Mouse (Mus musculus) embryo, embryonic 11 days (tissue): ENCODE results near the gene Ulk1.
"Not testable (repeated sequence)": the region's sequence is repeated elsewhere in the genome, so short reads cannot be mapped to it uniquely, and the experiment has no call there.

Experiments
- DNase-seq: peaks from one replicate; pipeline ENCODE4 v3.0.0-alpha.2; 2015

The Ulk1 gene

GRCm38 (mm10) chr5:110809667-110810325, at the start of gene Ulk1:
Gene Ulk1 (minus strand): TSS chr5:110810097.
- peak; percentile 100 for DNase-seq

GRCm38 (mm10) chr5:110859013-110859650, 49.2 kb upstream of the Ulk1 start:
- DNase-seq = peak; percentile 54

- peak; percentile 39 for DNase-seq
These were observed 47.2 kb upstream of the Ulk1 start for GRCm38 (mm10) chr5:110857091-110857490.

- no peak for DNase-seq
These were observed 43.1 kb upstream of the Ulk1 start for GRCm38 (mm10) chr5:110852990-110853389.

- no peak for DNase-seq
These were observed 31.4 kb upstream of the Ulk1 start for GRCm38 (mm10) chr5:110841046-110841862.

GRCm38 (mm10) chr5:110840465-110840864, 30.6 kb upstream of the Ulk1 start:
- DNase-seq = peak; percentile 43

- DNase-seq = peak; percentile 98
These were observed 29.9 kb upstream of the Ulk1 start, which contains the start of the genes Hscb and Chek2 for GRCm38 (mm10) chr5:110839678-110840365. Gene Hscb (minus strand): TSS chr5:110839777. Gene Chek2 (plus strand): TSS chr5:110839979.

- DNase-seq = no peak
These were observed 29.3 kb upstream of the Ulk1 start for GRCm38 (mm10) chr5:110839038-110839677.

GRCm38 (mm10) chr5:110838016-110838415, 28.1 kb upstream of the Ulk1 start:
- not testable (repeated sequence) for DNase-seq

GRCm38 (mm10) chr5:110835959-110836358, 26.1 kb upstream of the Ulk1 start:
- DNase-seq = peak; percentile 63

GRCm38 (mm10) chr5:110831036-110831720, 21.3 kb upstream of the Ulk1 start:
- no peak for DNase-seq

- DNase-seq = no peak
These were observed 17.7 kb upstream of the Ulk1 start for GRCm38 (mm10) chr5:110827576-110827975.

- no peak for DNase-seq
These were observed 17.0 kb upstream of the Ulk1 start for GRCm38 (mm10) chr5:110826781-110827495.

- no peak for DNase-seq
These were observed 14.5 kb upstream of the Ulk1 start for GRCm38 (mm10) chr5:110824421-110824820.

GRCm38 (mm10) chr5:110808821-110809666, 853 bp downstream of the Ulk1 start:
- peak; percentile 11 for DNase-seq

GRCm38 (mm10) chr5:110808061-110808631, 1.8 kb downstream of the Ulk1 start:
- peak; percentile 91 for DNase-seq

- DNase-seq = no peak
These were observed 2.4 kb downstream of the Ulk1 start for GRCm38 (mm10) chr5:110807453-110807852.

GRCm38 (mm10) chr5:110806676-110807075, 3.2 kb downstream of the Ulk1 start:
- no peak for DNase-seq

GRCm38 (mm10) chr5:110806154-110806553, 3.7 kb downstream of the Ulk1 start:
- no peak for DNase-seq
